Mouse (Mus musculus) telencephalon, adult 2 months (tissue): ENCODE data around the gene Kdm4b.

ENCODE experiments used
- DNase-seq: peaks from one replicate; pipeline ENCODE4 v3.0.0-alpha.2; 2011; ENCODE audit warnings: low read depth, low spot score

Kdm4b gene

DNA sequence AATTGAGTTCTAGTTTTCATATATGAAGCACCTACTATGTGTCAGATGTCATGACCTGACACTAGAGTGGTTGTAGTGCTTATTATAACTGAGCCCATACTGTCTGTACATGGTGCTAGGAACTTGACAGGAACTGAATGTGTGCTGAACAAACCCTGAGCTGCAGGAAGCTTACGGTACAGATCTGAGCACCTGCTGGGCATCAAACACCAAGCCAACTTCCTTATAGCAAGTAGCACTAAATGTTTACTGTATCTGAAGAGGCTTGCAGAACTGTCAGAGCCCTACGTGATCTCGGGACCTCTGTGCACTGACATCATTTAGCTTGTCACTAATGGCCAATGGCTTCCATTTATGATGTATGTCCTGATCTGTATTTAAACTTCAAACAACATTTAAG, 105.7 kb downstream of the Kdm4b start:
- no peak for DNase-seq

DNA sequence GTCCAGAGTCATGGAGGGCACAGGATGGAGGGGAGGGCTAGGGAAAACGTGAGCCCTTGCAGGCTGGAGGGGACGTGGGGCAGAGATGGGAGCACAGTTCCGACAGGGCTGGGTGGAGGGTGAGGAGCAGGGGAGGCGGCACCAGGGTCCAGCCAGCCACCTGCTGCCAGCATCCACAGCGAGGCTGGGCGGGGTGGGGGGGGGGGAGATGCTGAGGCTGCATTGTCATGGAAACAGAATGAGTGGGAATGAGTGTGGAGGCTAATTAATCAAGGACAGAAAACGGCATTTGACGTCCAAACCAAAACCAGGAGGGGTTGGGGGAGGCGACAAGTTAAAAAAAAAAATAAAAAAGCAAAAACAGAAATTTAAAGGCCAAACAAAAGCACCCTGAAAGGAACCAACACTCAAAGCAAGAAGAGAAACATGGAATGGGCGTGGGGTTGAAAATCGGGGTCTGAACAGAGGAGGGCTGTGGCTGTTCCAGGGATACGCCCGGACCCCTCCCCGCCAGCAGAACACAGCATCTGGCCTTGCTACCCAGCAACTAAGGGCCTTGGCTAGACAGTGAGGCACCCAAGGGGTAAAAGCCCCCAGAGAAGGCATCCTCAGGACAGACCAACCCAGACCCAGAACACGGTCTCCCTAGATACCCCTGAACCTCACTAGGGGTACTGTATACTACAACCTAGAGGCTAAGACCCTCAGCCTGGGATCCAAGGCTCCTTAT, 114.0 kb downstream of the Kdm4b start:
- no peak for DNase-seq

DNA sequence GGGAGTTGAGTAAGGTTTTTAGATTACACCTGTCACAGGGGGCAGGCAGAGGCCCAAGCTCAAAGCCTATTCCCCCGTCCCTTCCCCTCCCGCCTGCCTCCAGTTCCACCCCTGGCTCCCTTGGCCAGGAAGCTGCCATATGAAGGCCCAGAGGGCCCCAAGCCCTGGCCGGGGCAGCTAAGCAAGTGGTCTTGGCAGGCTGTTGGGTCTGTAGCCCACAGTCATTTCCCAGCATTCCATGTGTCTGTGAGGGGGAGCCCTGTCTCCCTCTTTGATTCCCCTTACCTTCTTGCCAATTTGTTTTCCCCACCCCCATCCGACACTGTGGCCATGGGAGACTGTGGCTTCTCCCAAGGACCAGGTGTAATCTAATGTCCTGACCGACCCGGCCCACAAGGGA, 116.5 kb downstream of the Kdm4b start:
- no peak for DNase-seq

DNA sequence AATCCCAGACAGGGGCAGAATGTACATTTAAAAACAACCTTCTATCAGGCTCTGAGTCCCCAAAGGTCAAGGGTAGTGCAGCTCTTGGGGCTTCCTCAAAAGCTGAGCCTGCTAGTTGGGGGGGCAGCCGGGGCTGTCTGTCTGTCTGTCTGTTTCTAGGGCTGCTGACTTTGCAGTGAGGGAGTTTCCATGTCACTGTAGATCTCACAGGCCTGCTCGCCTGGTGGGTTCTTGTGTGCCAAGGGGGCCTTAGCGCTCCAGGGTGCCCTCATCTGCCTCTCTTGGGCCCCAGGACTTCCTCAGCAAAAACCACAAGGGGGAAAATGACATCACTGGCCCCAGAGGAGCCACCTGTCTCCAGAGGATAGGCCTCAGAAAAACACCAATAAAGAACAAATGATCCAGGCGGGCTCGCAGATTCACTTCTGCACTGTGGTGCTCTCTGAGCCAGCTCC, 117.5 kb downstream of the Kdm4b start:
- DNase-seq: no peak

DNA sequence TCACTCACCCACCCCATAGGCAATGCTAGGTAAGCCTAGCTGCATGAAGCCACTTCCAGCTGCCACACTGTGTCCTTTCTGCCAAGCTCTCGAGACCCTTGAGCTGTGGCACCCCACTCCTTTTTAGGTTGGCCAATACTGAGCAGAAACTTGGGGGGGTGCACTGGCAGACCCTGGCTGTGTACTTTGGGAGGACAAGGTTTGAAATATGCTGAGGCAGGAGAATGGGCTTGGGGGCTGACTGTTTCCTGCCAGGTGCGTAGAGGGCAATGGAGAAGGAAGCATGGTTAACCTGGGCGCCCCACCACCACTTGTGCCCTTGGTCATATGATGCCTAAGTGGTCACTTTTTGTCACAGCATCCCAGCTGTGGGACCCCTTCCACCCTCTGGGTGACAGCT, 118.9 kb downstream of the Kdm4b start:
- no peak for DNase-seq

DNA sequence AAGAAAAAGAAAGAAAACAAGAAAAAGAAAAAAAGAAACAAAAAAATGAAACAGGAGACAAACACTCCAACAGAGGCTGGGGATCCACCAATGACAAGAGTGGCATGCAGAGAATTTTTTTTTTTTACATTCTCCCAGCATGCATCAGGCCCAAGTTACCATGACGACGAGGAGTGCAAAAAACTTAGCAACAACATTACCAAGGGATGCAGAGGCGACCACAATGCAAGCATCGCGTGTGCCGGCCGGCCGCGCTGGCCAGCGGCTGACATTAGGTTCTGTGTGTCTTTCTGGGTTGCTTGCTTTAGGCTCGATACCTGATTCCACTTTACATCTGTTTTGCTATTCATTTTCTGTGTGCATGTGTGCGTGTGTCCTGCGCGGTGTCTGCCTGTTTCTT, 119.5 kb downstream of the Kdm4b start:
- DNase-seq: peak; percentile 70

DNA sequence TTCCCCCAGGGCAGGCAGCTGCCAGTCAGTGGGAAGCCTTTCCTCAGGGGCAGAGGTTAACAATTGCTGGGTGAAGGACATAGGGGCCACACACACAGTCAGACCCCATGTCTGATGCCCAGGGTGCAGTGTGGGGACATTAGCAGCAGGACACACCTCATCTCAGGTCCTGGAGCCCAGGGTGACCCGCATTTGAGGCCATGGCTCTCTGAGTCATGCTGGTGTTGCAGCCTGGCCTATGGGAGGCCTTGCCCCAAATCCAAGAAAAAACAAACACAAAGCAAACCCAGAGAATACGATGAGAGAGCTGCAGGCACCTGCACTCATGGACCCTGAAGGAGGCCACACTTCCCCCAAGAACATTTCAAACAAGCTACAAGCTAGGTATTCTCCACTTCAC, 121.9 kb downstream of the Kdm4b start:
- no peak for DNase-seq
